ENCODE assay signal across 18 mouse cellular contexts in the genomic region with DNA sequence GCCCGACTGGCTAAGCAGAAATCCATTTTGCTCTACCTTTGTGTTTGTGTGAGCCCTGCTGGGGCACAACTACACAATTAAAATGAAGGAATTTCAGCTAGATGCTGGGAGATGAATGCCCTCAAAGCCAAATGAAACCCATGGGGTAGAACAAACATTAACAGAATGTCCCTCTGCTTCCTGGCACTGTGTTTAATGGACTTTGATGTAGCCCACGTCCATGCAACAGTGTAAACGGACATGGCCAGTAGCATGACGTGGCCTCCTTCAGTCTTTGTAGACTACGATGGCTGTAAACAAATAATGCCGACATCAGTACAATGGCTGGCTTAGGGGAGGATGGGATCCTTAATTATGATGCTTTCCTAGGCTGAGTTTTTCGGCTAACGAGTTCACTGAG.
"Had no signal": no experiment of that assay in that cellular context is flagged by ENCODE, and none has a peak within 500 bp of the region (broad histone marks: within the 10 kb centered on the region; RNA-seq: fewer than 3 reads in every experiment).

No protein-coding gene starts in this region.

- DNase-seq: layer of hippocampus, adult 9-11 months; lung, adult 2 months; lung, postnatal 14 days; lung, postnatal 4 days; midbrain, embryonic 14.5 days; right cerebral cortex, postnatal 25 days; spleen, adult 18-20 months; thymus, postnatal 36 days had no signal

- H3K36me3 ChIP-seq: limb, embryonic 10.5 days; limb, embryonic 13.5 days; liver, embryonic 12.5 days; liver, embryonic 15.5 days; stomach, embryonic 15.5 days had no signal

- H3K27ac ChIP-seq: kidney, postnatal 0 days; layer of hippocampus, adult 2 months; limb, embryonic 13.5 days; liver, embryonic 12.5 days; liver, embryonic 15.5 days had no signal

- H3K27me3 ChIP-seq: limb, embryonic 13.5 days; liver, embryonic 12.5 days; liver, embryonic 15.5 days; stomach, embryonic 15.5 days had no signal

- H3K4me2 ChIP-seq: limb, embryonic 13.5 days; liver, embryonic 12.5 days; liver, embryonic 15.5 days; midbrain, embryonic 11.5 days; stomach, embryonic 15.5 days had no signal

- ATAC-seq: inflammation-experienced regulatory T-cells, adult 6 months; intestine, embryonic 16.5 days; liver, embryonic 12.5 days had no signal

- H3K9ac ChIP-seq: limb, embryonic 13.5 days; liver, embryonic 12.5 days; liver, embryonic 15.5 days; stomach, embryonic 15.5 days had no signal

- H3K9me3 ChIP-seq: limb, embryonic 10.5 days; limb, embryonic 13.5 days; liver, embryonic 12.5 days; liver, embryonic 15.5 days; stomach, embryonic 15.5 days had no signal

- H3K4me1 ChIP-seq: liver, embryonic 12.5 days; liver, embryonic 15.5 days had no signal

- H3K4me3 ChIP-seq: layer of hippocampus, adult 2 months; limb, embryonic 10.5 days; limb, embryonic 13.5 days; liver, embryonic 12.5 days; liver, embryonic 15.5 days; stomach, embryonic 15.5 days had no signal
